Mouse (Mus musculus) kidney, postnatal 14 days (tissue): ENCODE results near the gene Atp5mpl.

ENCODE experiments used
- DNase-seq: peaks from one replicate; pipeline ENCODE4 v3.0.0; 2022; ENCODE audit warnings: mixed read lengths

The Atp5mpl gene

GRCm38 (mm10) chr12:111966683-111967173 is at the start of gene Atp5mpl:
Gene Atp5mpl (minus strand): TSS chr12:111966977.
- DNase-seq = peak; percentile 97

GRCm38 (mm10) chr12:112016346-112016745 is 49.6 kb upstream of the Atp5mpl start:
- DNase-seq = no peak

GRCm38 (mm10) chr12:112013271-112013801 is 46.6 kb upstream of the Atp5mpl start:
- no peak for DNase-seq

DNA sequence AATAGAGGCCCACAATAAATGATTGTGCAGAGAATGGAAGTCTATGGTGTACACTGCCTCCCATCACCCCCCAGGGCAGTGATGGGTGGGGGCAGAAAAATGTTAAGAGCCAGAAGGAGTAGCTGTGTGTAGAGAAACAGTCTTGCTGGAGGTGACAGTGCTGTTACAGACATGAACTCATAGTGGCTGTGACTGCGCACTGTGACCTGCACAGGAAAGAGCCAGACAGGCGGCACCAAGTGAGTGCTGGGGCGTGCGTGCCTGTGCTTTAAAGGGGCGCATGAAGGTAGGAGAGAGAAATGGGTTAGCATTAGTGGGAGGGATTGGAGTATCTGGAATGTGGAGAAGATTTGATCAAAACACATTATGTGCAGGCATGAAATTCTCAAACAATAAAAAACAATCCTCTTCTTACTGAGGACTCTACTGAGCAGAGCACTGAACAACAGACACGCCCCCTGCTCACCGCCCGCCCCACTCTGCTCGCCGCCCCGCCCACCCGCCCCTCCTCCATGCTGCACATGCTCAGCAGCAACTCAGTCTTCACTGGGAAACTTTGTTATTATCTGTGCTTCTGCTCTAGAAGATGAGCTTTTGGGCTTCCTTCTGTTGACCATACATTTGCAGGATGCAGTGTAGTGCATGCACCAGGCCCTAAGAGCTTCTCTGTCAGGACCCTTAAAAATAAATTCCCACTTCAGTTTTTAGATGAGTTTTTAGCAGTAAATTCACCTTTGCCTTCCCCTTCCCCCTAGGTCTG is 45.9 kb upstream of the Atp5mpl start:
- peak; percentile 32 for DNase-seq

DNA sequence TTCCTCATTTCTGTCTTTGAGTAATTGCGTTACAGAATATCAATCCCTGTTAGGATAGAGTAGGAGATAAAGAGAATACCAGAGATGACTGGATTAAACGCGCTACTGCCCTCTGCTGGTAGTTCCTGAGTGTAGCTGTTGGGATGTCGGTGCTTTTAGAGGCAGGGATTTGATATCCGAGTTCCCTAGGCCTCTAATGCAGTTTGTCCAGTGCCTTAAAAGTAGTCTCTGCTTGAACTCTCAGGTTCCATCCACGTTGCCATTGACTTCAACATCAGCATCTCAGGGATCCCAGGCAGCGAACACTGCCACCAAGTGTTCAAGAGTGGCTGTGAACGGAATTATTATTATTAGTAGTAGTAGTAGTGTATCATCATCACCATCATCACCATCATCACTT is 34.4 kb upstream of the Atp5mpl start:
- peak; percentile 73 for DNase-seq

- no peak for DNase-seq
These were observed 33.0 kb upstream of the Atp5mpl start for GRCm38 (mm10) chr12:111999735-112000134.

- DNase-seq = no peak
These were observed 28.4 kb upstream of the Atp5mpl start for GRCm38 (mm10) chr12:111995161-111995560.

DNA sequence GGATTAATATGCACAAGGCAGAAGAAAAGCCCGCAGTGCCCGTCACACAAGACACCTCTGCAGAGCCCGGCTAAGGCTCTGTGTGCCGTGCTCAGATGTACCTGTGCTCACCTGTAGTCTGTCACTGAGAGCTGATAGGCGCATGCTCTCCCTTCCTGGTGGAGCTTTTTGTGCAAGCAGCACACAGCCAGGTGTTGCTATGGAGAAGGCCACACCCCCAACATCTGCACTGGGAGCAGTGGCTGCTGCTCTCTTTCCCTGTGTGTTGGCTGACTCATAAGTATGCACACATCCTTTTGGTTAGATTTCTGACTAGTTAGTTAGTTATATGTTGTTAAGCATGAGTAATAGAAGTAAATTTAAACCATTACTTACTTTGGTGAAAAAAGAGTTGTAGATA is 25.8 kb upstream of the Atp5mpl start:
- DNase-seq = no peak

- DNase-seq = no peak
These were observed 20.0 kb upstream of the Atp5mpl start for GRCm38 (mm10) chr12:111986756-111987155.

DNA sequence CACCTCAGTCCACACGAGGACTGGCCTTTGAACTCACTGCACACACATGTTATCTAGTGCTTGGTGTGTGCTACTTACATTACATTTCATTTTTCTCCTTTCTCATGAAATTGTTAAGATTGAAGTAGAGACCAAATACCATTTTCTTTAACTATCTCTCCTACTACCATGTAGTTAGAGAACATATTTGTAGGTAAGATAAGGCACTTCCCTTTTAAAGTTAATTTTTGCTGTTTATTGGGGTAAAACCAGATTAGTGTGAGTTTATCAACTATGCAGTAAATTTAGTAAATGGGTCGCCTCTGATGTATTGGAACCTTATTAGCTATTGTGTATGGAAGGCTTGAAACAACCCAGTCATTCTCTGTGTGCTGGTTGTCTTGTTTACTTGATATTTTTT is 16.4 kb upstream of the Atp5mpl start:
- DNase-seq = no peak

GRCm38 (mm10) chr12:111981831-111982230 is 15.1 kb upstream of the Atp5mpl start:
- DNase-seq = no peak

- DNase-seq = no peak
These were observed 14.2 kb upstream of the Atp5mpl start, which contains the start of gene Rd3l for GRCm38 (mm10) chr12:111980887-111981367. Gene Rd3l (minus strand): TSS chr12:111981317.

- DNase-seq = no peak
These were observed 11.5 kb upstream of the Atp5mpl start for GRCm38 (mm10) chr12:111978274-111978673.

- DNase-seq = peak; percentile 44
These were observed 10.4 kb upstream of the Atp5mpl start for GRCm38 (mm10) chr12:111977138-111977537.

DNA sequence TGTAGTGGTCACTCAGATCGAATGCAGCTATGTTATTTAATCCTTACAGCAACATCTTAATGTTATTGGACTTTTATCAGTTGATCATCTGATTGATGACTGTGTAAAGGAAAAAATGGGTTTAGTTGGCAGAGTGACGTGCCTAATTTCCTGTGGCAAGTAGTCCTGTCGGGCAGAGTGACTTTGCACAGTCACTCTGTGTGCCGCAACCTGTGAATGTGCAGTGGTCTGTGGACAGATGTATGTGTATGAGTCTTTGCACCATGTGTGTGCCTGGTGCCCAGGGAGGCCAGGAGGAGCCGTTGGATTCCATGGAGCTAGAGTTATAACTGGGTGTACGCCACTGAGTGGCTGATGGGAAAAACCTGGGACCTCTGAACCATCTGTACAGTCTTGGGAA is 7.8 kb upstream of the Atp5mpl start:
- DNase-seq = no peak

DNA sequence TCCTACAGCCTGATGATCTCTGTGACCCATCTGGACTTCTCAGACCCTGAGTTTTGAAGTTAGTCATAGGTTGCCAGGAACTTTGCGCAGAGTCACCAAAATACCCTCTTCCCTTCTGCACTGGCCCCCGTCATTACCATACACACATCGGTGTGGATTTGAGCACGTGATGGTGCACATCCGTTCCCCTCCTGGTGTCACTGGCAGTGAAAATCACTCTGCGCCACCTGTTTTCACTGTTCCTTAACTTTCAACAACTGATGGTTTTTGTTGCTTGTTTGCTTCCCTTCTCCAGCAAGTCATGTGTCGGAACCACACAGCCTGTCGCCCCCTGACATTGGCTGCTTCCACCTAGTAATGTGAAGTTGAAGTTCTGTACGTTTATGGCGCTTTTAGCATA is 5.7 kb upstream of the Atp5mpl start:
- DNase-seq = no peak

DNA sequence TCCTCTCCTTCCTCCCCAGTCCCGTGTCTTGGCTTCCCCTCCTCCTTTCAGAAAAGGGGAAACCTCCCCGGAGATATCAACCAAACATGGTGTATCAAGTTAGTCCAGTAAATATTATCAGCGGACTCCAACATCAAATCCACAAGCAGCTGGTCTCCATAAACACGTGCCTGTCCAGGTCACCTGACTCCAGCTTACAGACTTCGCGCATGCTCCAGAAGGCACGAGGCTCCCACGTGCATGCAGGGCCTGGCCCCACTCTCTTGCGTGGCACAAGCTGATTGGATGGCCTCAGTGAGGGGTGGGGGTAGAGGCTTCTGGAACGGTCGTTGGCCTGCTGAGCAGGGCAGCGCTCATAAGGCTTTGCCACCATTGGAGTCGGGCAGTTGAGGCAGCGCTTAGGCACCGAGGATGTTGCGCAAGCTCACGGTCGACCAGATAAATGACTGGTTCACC is 4.5 kb upstream of the Atp5mpl start, which contains the start of gene Tdrd9:
Tdrd9 (plus strand) TSS at position 329 of the 456 bp plus-strand sequence.
- DNase-seq = no peak

DNA sequence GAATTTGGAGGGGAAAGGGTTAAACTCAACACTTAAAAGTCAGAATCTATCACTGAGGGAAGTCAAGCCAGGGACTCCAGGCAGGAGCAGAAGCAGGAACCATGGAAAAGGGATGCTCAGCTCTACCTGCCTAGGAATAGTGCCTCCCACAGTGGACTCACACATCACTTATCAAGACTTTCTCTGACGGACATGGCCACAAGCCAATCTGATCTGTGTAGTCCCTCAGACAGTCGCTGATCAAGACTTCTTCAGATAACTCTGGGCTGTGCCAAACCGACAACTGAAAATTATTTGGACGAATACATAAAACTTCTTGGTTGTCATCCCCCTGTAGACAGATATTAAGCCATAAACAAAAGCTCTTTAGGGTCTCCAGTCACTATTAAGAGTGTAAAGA is 3.3 kb upstream of the Atp5mpl start:
- no peak for DNase-seq

- DNase-seq = peak; percentile 64
These were observed 3.4 kb downstream of the Atp5mpl start for GRCm38 (mm10) chr12:111963339-111963738.

DNA sequence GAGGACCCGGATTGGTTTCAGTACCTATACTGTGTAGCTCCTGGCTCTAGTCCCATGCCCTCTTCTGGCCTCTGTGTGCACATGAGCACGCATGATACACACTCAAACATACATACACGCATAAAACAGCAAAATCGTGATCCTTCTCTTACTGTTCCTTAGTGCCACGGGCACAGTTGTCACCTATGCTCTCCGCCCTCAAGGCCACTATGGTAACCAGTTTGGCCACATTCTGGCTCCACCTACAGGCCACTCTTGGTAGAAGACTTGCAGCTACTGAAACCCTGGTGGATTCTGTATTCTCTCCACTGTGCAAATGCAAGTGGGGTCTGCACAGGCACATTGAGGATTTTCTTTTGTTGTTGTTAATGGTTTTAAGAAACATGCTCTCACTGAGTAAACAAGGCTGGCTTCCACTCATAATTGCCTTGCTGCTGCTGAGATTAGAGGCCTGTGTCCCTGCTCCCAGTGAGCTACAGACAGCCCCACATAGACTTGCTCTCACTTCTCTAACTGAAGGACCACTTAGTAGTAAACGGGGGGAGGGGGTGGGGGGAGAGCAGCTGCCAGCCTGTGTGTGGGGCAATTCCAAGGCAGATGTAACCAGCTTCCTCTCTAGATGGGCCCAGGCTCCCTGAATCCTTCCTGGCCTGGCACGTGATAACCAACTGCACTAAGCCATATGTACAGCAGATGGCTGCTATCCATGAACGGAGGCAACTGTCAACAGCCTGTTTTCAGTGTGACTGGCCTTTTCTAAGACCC is 8.5 kb downstream of the Atp5mpl start:
- peak; percentile 80 for DNase-seq

DNA sequence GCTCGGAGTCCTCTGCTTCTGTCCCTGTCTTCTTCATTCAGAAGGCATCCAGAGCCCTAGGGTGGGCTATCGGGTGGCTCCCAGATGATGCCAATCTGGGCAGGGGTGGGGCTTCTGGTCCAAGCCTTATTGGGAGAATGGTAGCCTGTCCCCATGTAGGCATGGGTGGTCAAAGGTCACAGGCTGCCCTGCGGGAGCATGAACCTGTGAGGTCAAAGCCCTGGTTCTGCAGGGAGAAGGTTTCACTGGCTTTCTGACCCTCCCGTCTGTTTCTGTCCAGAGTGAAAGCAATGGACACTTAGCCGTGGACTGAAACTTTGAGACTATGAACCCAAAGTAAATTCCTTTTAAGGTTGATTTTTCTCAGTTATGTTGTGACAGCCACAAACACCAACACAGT is 10.6 kb downstream of the Atp5mpl start:
- no peak for DNase-seq

GRCm38 (mm10) chr12:111951701-111952100 is 15.1 kb downstream of the Atp5mpl start:
- peak; percentile 21 for DNase-seq

- no peak for DNase-seq
These were observed 16.3 kb downstream of the Atp5mpl start for GRCm38 (mm10) chr12:111950486-111950885.
